Mouse (Mus musculus): ENCODE results near the gene Nol3. TPM values are rescaled to one million over a fixed set of nuclear protein-coding genes. Genes with fewer than 3 reads are reported as not detected.
A peak's percentile ranks its signal among the peaks of the same experiment; 100 is the strongest.
"Not testable (repeated sequence)": the region's sequence is repeated elsewhere in the genome, so short reads cannot be mapped to it uniquely, and the experiment has no call there.

The Nol3 gene
- total RNA-seq (2021): 4.4 and 4.7 TPM in 2 replicates
- long read RNA-seq, partial matches to known transcripts: 4 of 6 reads
- long read RNA-seq, other reads (novel, unspliced or antisense): 0 of 6 reads

GRCm38 (mm10) chr8:105275840-105276239, at the start of gene Nol3:
Gene Nol3 (plus strand): TSS chr8:105276140.
- no peak for DNase-seq

- no peak for DNase-seq
Measured at GRCm38 (mm10) chr8:105231503-105232320, 44.2 kb upstream of the Nol3 start.

GRCm38 (mm10) chr8:105232321-105232693, 43.6 kb upstream of the Nol3 start:
- DNase-seq: not testable (repeated sequence)

- DNase-seq: no peak
Measured at GRCm38 (mm10) chr8:105233126-105233935, 42.6 kb upstream of the Nol3 start.

GRCm38 (mm10) chr8:105235206-105235605, 40.7 kb upstream of the Nol3 start:
- no peak for DNase-seq

GRCm38 (mm10) chr8:105237442-105238142, 38.3 kb upstream of the Nol3 start:
- DNase-seq: no peak

GRCm38 (mm10) chr8:105241016-105241415, 34.9 kb upstream of the Nol3 start:
- no peak for DNase-seq

- no peak for DNase-seq
Measured at GRCm38 (mm10) chr8:105251954-105252353, 24.0 kb upstream of the Nol3 start.

GRCm38 (mm10) chr8:105252680-105253537, 23.0 kb upstream of the Nol3 start:
- DNase-seq: no peak

GRCm38 (mm10) chr8:105253766-105254151, 22.2 kb upstream of the Nol3 start:
- no peak for DNase-seq

- DNase-seq: peak; percentile 93
Measured at GRCm38 (mm10) chr8:105254152-105254965, 21.6 kb upstream of the Nol3 start.

GRCm38 (mm10) chr8:105254966-105255350, 21.0 kb upstream of the Nol3 start, which contains the start of gene B3gnt9:
Gene B3gnt9 (minus strand): TSS chr8:105255153.
- no peak for DNase-seq

GRCm38 (mm10) chr8:105257318-105258114, 18.4 kb upstream of the Nol3 start:
- DNase-seq: no peak

GRCm38 (mm10) chr8:105258911-105259720, 16.8 kb upstream of the Nol3 start:
- peak; percentile 14 for DNase-seq

- DNase-seq: peak; percentile 85
Measured at GRCm38 (mm10) chr8:105259721-105260320, 16.1 kb upstream of the Nol3 start.

- DNase-seq: no peak
Measured at GRCm38 (mm10) chr8:105260371-105261099, 15.4 kb upstream of the Nol3 start.

- no peak for DNase-seq
Measured at GRCm38 (mm10) chr8:105261326-105261980, 14.5 kb upstream of the Nol3 start.
